Comparison of ENCODE assay signal across 39 mouse cellular contexts in genomic region chr2:73039300-73039699, GRCm38 (mm10). TPM values are rescaled to one million over a fixed set of nuclear protein-coding genes. Genes with fewer than 3 reads are reported as not detected.
DNase-seq lines count a peak whose midpoint lies in the region; ATAC-seq and TF ChIP-seq lines count a peak whose summit lies in the region.
"Had no signal": no experiment of that assay in that cellular context is flagged by ENCODE, and none has a peak within 500 bp of the region (broad histone marks: within the 10 kb centered on the region; RNA-seq: fewer than 3 reads in every experiment).

No protein-coding gene starts in this region.

- no peak for TF ChIP-seq CTCF in lung, postnatal 0 days (IDR thresholded peaks at IDR 0.05)
- no peak for TF ChIP-seq CTCF in stomach, postnatal 0 days (IDR thresholded peaks at IDR 0.05; ENCODE audit: low read depth)

- no peak for TF ChIP-seq EP300 in lung, postnatal 0 days (IDR thresholded peaks at IDR 0.05)
- no peak for TF ChIP-seq EP300 in stomach, postnatal 0 days (optimal IDR thresholded peaks at IDR 0.05)

- H3K27me3 ChIP-seq in lung, postnatal 0 days (replicated peaks; ENCODE audit: insufficient read depth, low read length) = no peaks in the 10 kb centered on the region
- H3K27me3 ChIP-seq in stomach, postnatal 0 days (ENCODE audit: control insufficient read depth, insufficient read depth, low read length) = no peaks in the 10 kb centered on the region
- H3K27me3 ChIP-seq: embryonic facial prominence, embryonic 13.5 days; heart, embryonic 13.5 days; hindbrain, embryonic 15.5 days; Patski had no signal

- DNase-seq in lung, postnatal 0 days (ENCODE audit: low spot score) = peak; percentile 82
- no peak for DNase-seq in lung, postnatal 25 days (ENCODE audit: low spot score)
- peak; percentile 69 for DNase-seq in adipocyte (ENCODE audit: low spot score)
- DNase-seq in spleen, postnatal 36 days (ENCODE audit: low spot score in 2 of 2) = no peak
- no peak for DNase-seq in urinary bladder, postnatal 36 days (ENCODE audit: low spot score in 2 of 2)
- DNase-seq in stomach, postnatal 0 days (ENCODE audit: low spot score) = no peak
- DNase-seq: adrenal gland, adult 2 months; adrenal gland, postnatal 14 days; cerebellum, adult 11-12 months; cerebellum, adult 8-10 months; cerebellum, postnatal 10 days; cerebellum, postnatal 36 days; embryo, embryonic 11 days; gastrocnemius, adult 2 months; gastrocnemius, postnatal 25 days had no signal

- H3K4me2 ChIP-seq in lung, postnatal 0 days (replicated peaks; ENCODE audit: low read depth, low read length) = no peak overlapping the region
- H3K4me2 ChIP-seq in stomach, postnatal 0 days (replicated peaks; ENCODE audit: low read depth) = no peak overlapping the region

- no peaks in the 10 kb centered on the region for H3K36me3 ChIP-seq in lung, postnatal 0 days (ENCODE audit: insufficient read depth, low read length)
- no peaks in the 10 kb centered on the region for H3K36me3 ChIP-seq in macrophage (ENCODE audit: inconsistent target)
- no peaks in the 10 kb centered on the region for H3K36me3 ChIP-seq in stomach, postnatal 0 days (ENCODE audit: control insufficient read depth, insufficient read depth, low read length)
- H3K36me3 ChIP-seq: embryonic facial prominence, embryonic 10.5 days; embryonic facial prominence, embryonic 13.5 days; forebrain, embryonic 12.5 days; G1E; heart, embryonic 10.5 days; heart, embryonic 13.5 days; hindbrain, embryonic 12.5 days; hindbrain, embryonic 15.5 days had no signal

- 42% methylated on average over 2 of the region's 2 CpGs for WGBS in lung, postnatal 0 days
- 4% methylated on average over 2 of the region's 2 CpGs for WGBS in macrophage (ENCODE audit: missing documents)
- WGBS in stomach, postnatal 0 days = 53% methylated on average over 2 of the region's 2 CpGs

- no peaks in the 10 kb centered on the region for H3K9me3 ChIP-seq in lung, postnatal 0 days (ENCODE audit: low read length)
- no peaks in the 10 kb centered on the region for H3K9me3 ChIP-seq in stomach, postnatal 0 days (ENCODE audit: control insufficient read depth, low read length)
- H3K9me3 ChIP-seq: embryonic facial prominence, embryonic 10.5 days; embryonic facial prominence, embryonic 13.5 days; forebrain, embryonic 12.5 days; G1E; heart, embryonic 10.5 days; heart, embryonic 13.5 days; hindbrain, embryonic 12.5 days; hindbrain, embryonic 15.5 days had no signal

- H3K4me3 ChIP-seq in lung, postnatal 0 days (ENCODE audit: low read depth, low read length) = no peak overlapping the region
- H3K4me3 ChIP-seq in macrophage (ENCODE audit: inconsistent target) = no peak overlapping the region
- no peak overlapping the region for H3K4me3 ChIP-seq in stomach, postnatal 0 days (ENCODE audit: low read depth, low read length)
- H3K4me3 ChIP-seq: erythroblast, embryonic 14.5 days; forebrain, embryonic 12.5 days; gastrocnemius, adult 2 months; heart, adult 2 months had no signal

- no peaks in the 10 kb centered on the region for H3K79me2 ChIP-seq in macrophage (ENCODE audit: inconsistent target)

- no peak overlapping the region for H3K27ac ChIP-seq in lung, postnatal 0 days (ENCODE audit: low read length)
- H3K27ac ChIP-seq in macrophage = peak overlapping the region; percentile 91
- H3K27ac ChIP-seq in stomach, postnatal 0 days (replicated peaks) = no peak overlapping the region
- H3K27ac ChIP-seq: forebrain, embryonic 12.5 days; hindbrain, embryonic 12.5 days; hindbrain, embryonic 15.5 days had no signal

- H3K4me1 ChIP-seq in lung, postnatal 0 days (ENCODE audit: insufficient read depth, low read depth, low read length) = peaks cover 3% of the 10 kb centered on the region; the same call in 1 of the 2 replicates
- H3K4me1 ChIP-seq in stomach, postnatal 0 days (replicated peaks; ENCODE audit: control insufficient read depth, insufficient read depth) = peaks cover 3% of the 10 kb centered on the region; the same call in 1 of the 2 replicates

- ATAC-seq in lung, postnatal 0 days = no peak
- peak; percentile 42 for ATAC-seq in monocyte, adult 5-6 weeks (replicated peaks; ENCODE audit: insufficient number of reproducible peaks, low FRiP score, low TSS enrichment, poor library complexity, severe bottlenecking)
- no peak for ATAC-seq in stomach, postnatal 0 days (ENCODE audit: low FRiP score, low TSS enrichment)
- ATAC-seq: CD4-positive, CD25-positive, alpha-beta regulatory T cell, adult 4 months; forebrain, embryonic 16.5 days; Patski had no signal

- H3K9ac ChIP-seq in lung, postnatal 0 days (replicated peaks; ENCODE audit: low read depth) = no peak overlapping the region
- no peak overlapping the region for H3K9ac ChIP-seq in stomach, postnatal 0 days (ENCODE audit: low read length)
- H3K9ac ChIP-seq: embryonic facial prominence, embryonic 13.5 days; forebrain, embryonic 12.5 days; hindbrain, embryonic 12.5 days; hindbrain, embryonic 15.5 days had no signal

RNA-seq across cellular contexts. Expression of gene Gm11084, which starts 52.8 kb away (rescaled TPM):
- polyA plus RNA-seq in lung, postnatal 0 days (2015; fragmentation: Nextera tagmentation; extraction: Ambion mirVana) = not detected in 2 replicates
- not detected for total RNA-seq in macrophage (2018; cell fraction: chromatin; rRNA removed)
- total RNA-seq in macrophage (2018; cell fraction: cytosol; rRNA removed) = not detected
- not detected for total RNA-seq in macrophage (2018; cell fraction: nucleus; rRNA removed)
- not detected in 3 replicates for polyA plus RNA-seq in macrophage (2018)
- not detected in 3 replicates for total RNA-seq in monocyte, adult 5-6 weeks (2017)
- not detected in 2 replicates for polyA plus RNA-seq in stomach, postnatal 0 days (2015; fragmentation: Nextera tagmentation; extraction: Ambion mirVana)
- total RNA-seq: adrenal gland, adult 2 months; adrenal gland, postnatal 14 days; adrenal gland, postnatal 4 days; G1E; gastrocnemius, adult 2 months; gastrocnemius, postnatal 25 days; heart, adult 2 months; heart, postnatal 25 days; hematopoietic stem cell, adult 5-6 weeks had no signal
- polyA plus RNA-seq: adrenal gland, adult 2 months; brain, embryonic 14.5 days; C2C12; CD4-positive, CD25-positive, alpha-beta regulatory T cell, adult 4 months; cortical plate, adult 2 months; embryonic facial prominence, embryonic 10.5 days; embryonic facial prominence, embryonic 13.5 days; erythroblast, embryonic 14.5 days; forebrain, embryonic 12.5 days; forebrain, embryonic 16.5 days; G1E; gonadal fat pad, adult 2 months; heart, adult 2 months; heart, embryonic 10.5 days; heart, embryonic 13.5 days; heart, embryonic 16.5 days; hindbrain, embryonic 12.5 days; hindbrain, embryonic 15.5 days; intestine, embryonic 14.5 days; Patski had no signal

RNA-seq across cellular contexts. Expression of gene Sp3, which starts 59.1 kb away (rescaled TPM):
- 36.1 and 41.3 TPM in 2 replicates for polyA plus RNA-seq in lung, postnatal 0 days (2015; fragmentation: Nextera tagmentation; extraction: Ambion mirVana)
- total RNA-seq in macrophage (2018; cell fraction: chromatin; rRNA removed) = 100 to 1,000 TPM in 15 of 26 experiments, 10 to 100 TPM in 11; 30.7 to 237 (median 121) TPM
- 10 to 100 TPM; 21.0 to 83.6 (median 68.2) TPM for total RNA-seq in macrophage (2018; cell fraction: cytosol; rRNA removed)
- total RNA-seq in macrophage (2018; cell fraction: nucleus; rRNA removed) = 100 to 1,000 TPM in 11 of 26 experiments, 10 to 100 TPM in 15; 32.4 to 243 (median 74.9) TPM
- 49.5 to 59.1 TPM (median 51.3 TPM) in 3 replicates for polyA plus RNA-seq in macrophage (2018)
- 204 to 233 TPM (median 229 TPM) in 3 replicates for total RNA-seq in monocyte, adult 5-6 weeks (2017)
- 24.3 and 25.7 TPM in 2 replicates for polyA plus RNA-seq in stomach, postnatal 0 days (2015; fragmentation: Nextera tagmentation; extraction: Ambion mirVana)

Comparison
In these comparisons a context has a peak if more than half of its experiments do, and no peak if none do; other contexts are left out.
1. DNase-seq: peak in lung, postnatal 0 days (single experiment) and adipocyte (single experiment); none in lung, postnatal 25 days (single experiment), spleen, postnatal 36 days (0 of 2), urinary bladder, postnatal 36 days (0 of 2) and stomach, postnatal 0 days (single experiment).